Mouse (Mus musculus): ENCODE measurements around the gene Camk2g.
"Not testable (repeated sequence)": the region's sequence is repeated elsewhere in the genome, so short reads cannot be mapped to it uniquely, and the experiment has no call there.

Camk2g gene

DNA sequence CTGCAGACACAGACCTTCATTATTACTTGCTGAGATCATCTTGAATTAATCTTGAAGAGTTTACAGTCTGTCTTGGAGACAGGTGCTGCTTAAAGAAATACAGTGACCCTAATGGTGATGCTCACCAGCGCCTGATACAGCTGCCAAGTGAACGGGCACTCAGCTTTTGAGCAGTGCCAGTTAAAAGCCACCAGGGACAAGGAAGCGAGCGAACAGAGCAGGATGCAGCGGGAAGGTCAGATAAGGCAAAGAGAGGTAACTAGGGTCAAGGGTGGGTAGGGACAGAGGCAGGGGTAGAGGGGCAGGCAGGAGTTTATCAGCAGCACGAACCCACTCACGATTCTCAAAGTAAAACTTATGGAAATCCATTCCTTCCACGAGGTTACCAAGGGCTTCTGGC lies 55.4 kb downstream of the Camk2g start:
- DNase-seq (ENCODE audit: low read depth, low spot score) = no peak

DNA sequence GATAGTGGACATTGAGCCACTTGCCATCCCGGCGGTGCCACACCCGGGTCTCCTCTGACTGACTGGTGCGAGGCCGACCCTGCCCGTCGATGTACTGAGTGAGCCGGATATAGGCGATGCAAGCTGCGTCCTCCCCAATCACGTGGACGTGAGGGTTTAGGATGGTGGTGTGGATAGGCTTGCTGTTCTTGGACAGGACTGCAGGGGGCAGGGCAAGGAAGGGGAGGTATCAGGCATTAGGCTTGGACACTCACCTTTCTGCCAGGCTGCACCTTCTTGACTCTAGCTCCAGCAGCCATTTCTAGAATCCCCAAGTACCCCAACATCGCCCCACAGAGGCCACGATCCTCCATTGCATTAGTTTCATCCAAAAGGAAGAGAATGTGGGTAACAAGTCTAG lies 56.6 kb downstream of the Camk2g start:
- DNase-seq (ENCODE audit: low read depth, low spot score) = peak; percentile 54

DNA sequence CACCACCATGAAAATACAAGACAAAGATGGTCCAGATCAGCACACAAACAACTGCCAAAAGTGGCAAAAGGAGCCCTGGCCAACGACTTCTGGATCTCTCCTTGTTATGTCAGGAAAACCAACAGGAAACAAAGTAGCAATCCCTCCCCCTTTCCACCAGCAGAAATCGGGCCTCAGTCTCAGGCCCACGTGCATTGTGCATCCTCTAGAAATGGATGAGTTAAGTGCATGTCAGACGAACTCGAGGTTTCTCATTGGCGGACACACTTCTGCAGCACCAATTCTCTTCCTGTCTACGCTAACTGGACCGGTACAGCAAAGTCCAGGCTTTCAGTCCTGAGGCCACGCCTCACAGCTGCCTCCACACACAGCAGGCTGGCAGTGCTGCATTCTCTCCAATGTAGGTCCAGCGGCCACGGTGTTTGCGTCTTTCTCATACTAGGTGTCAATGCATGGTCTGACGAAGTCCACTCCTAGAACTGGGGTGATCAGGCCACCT lies 57.9 kb downstream of the Camk2g start:
- no peak for DNase-seq (ENCODE audit: low read depth, low spot score)

DNA sequence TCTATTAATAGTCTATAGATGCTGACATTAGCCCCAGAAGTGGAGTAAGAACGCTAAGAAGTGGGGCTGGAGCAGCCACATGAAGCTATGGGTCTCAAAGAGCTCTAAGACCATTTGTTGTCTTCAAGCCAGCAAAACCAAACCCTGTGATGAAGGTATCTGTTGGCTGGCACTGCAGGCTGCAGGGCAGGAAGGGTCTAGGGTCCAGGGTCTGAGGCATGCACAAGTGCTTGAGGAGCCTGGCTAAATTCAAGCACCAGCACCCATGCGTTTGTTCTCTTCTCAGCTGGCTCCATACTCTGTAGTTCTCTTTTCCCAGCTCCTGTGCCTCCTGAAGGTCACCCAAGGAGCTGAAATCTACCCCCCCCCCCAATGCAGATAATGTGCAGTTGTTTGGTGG lies 58.8 kb downstream of the Camk2g start:
- DNase-seq (ENCODE audit: low read depth, low spot score) = no peak

DNA sequence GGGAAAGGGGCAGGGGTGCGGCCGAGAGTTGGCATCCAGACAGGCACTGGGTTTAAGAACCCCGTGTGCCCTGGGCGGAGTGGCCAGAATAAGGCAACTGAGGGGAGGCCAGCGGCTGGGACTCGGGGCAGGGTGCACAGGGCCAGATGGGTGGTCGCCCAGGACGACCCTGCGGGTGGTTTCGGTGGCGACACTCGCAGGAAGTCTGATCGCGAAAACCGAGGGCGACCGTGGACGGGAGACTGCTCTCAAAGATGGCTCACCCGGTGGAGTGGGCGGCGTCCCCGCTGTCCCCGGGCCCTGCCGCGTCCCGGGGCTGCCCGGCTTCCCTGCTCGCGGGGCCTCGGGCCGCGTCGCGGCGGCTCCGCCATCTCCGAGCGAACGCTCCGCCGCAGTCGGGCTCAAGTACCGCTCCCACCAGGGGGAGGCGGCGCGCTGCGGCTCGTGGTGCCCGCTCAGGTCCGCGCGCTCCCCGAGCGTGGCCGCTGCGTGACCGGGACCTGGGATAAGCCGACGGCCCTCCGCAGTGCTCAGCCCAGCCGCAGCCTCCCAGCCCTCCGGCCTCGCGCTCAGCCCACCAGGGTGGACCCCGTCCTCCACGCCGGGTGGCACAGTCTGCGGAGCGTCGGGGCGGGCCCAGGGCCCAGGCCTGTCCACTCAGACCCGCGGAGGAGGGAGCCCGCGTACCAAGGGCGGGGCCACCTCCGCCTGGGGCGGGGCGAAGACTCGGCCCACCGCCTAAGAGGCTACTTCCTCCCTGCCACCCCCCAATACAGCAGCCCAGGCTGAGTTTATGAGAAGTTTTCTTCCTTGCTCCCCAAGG lies 59.7 kb downstream of the Camk2g start, which contains the start of gene Ndst2:
Ndst2 (minus strand) TSS at position 611 of the 823 bp plus-strand sequence.
- peak; percentile 73 for DNase-seq (ENCODE audit: low read depth, low spot score)

DNA sequence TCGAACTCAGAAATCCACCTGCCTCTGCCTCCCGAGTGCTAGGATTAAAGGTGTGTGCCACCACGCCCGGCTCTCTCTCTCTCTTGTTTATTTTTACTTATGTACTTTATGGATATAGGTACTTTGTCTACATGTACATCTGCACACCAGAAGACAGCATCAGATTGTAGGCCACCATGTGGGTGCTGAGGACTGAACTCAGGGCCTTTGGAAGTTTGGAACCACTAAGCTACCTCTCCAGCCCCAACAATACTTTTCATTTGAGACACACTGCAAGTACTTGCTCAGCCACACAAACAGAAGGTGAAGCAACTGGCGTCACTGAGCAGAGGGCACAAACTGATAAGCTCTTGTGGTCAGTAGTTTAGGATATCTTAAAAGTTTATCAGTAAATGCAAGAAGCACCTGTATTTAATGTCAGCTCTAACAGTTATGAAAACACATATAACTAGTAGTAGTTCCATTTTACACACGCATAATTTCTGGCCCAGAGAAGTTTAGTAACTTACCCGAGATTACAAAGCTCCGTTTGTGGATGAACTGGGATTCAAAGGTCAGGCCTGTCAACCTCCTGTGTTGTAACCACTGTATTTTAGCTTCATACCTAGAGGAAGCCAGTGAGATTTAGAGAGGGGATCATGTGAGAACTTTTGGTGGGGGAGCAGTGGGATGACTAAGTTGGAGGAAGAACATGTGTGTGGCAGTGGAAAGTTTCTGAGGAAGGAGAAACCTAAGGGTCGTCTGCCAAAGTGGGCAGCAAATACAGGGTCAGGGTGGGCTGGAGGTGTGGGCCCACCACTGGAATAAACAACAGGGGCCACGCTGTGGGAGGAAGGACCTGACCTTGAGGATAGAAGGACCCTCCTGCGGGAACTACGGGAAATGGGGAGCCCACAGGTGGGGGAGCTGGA lies 60.6 kb downstream of the Camk2g start:
- DNase-seq (ENCODE audit: low read depth, low spot score) = peak; percentile 42

GRCm38 (mm10) chr14:20730853-20731602 lies 62.9 kb downstream of the Camk2g start:
- DNase-seq (ENCODE audit: low read depth, low spot score) = no peak

GRCm38 (mm10) chr14:20729871-20730270 lies 64.0 kb downstream of the Camk2g start:
- no peak for DNase-seq (ENCODE audit: low read depth, low spot score)

GRCm38 (mm10) chr14:20725660-20726339 lies 68.1 kb downstream of the Camk2g start:
- DNase-seq (ENCODE audit: low read depth, low spot score) = no peak

GRCm38 (mm10) chr14:20724043-20724442 lies 69.8 kb downstream of the Camk2g start:
- DNase-seq (ENCODE audit: low read depth, low spot score) = peak; percentile 69

DNA sequence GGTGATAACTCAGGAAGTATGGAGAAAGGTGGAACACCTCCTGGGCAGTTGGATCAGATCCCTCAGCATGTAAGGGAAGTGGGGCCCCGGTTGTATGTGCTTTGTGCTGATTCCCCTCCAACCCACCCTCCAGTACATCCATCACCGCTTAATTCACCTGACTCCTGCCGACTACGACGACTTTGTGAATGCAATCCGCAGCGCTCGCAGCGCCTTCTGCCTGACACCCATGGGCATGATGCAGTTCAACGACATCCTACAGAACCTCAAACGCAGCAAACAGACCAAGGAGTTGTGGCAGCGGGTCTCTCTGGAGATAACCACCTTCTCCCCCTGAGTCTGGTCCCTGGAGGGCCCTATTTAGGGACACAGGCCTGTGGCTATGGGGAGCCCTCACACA lies 70.9 kb downstream of the Camk2g start:
- no peak for DNase-seq (ENCODE audit: low read depth, low spot score)

DNA sequence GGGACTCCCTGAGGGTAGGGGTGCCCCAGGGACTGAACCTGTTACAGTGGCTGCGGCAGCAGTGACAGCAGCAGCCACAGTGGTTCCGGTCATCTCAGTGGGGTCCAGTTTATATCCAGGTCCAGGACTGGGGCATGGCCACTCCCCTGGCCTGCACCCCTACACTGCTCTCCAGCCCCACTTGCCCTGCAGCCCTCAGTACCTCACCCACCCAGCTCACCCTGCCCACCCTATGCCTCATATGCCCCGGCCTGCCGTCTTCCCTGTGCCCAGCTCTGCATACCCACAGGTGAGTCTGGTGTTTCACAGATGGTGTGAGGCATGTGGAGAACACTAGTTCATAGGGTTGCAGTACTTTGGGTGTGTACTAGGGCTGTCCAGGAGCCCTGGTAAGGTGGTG lies 72.5 kb downstream of the Camk2g start:
- no peak for DNase-seq (ENCODE audit: low read depth, low spot score)

GRCm38 (mm10) chr14:20719767-20720166 lies 74.1 kb downstream of the Camk2g start:
- no peak for DNase-seq (ENCODE audit: low read depth, low spot score)

DNA sequence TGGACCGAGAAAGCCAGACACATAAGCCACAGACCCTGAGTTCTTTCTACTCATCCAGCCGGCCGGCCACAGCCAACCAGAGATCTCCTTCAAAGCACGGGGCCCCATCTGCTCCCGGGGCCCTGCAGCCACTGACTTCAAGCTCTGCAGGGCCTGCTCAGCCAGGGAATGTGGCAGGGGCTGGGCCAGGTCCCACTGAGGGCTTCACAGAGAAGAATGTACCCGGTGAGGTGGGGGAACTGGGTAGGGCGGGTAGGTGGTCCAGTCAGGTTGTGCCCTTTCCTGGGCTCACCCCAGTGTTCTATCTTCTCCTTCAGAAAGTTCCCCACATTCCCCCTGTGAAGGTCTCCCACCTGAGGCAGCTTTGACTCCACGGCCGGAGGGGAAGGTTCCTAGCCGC lies 75.4 kb downstream of the Camk2g start:
- no peak for DNase-seq (ENCODE audit: low read depth, low spot score)

DNA sequence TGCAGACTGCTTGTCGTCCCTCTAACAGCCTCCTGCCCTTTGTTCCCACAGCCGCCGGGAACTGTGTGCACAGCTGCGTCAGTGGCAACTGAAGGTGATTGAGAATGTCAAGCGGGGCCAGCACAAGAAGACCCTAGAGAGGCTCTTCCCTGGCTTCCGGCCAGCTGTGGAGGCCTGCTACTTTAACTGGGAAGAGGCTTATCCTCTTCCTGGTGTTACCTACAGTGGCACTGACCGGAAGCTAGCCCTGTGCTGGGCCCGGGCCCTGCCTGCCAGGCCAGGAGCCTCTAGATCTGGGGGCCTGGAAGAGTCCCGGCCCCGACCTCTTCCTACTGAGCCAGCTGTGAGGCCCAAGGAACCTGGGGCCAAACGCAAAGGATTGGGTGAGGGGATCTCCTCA lies 80.1 kb downstream of the Camk2g start:
- DNase-seq (ENCODE audit: low read depth, low spot score) = no peak

DNA sequence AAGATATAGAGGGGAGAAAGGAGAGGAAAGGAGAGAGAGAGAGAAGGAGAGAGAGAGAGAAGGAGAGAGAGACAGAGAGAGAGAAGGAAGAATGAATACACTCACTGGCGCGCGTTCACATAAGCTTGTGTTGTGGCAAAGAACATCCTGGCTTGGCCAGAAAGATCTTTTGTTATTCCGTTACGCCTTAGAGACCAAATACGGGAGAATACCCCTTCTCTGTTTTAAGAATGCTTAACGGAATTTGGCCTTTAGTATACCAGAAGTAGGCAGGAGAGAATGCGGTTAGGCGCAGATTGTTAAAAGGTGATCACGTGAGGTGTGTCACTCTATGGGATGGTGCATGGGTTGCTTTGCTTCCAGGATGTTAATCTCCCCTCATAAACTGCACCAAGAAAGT lies 85.6 kb downstream of the Camk2g start:
- no peak for DNase-seq (ENCODE audit: low read depth, low spot score)

- DNase-seq (ENCODE audit: low read depth, low spot score) = peak; percentile 85
Observed at GRCm38 (mm10) chr14:20707201-20708190, 86.4 kb downstream of the Camk2g start, which contains the start of gene Zswim8. TSS of gene Zswim8 (plus strand) at chr14:20707552.

- DNase-seq (ENCODE audit: low read depth, low spot score) = not testable (repeated sequence)
Observed at GRCm38 (mm10) chr14:20703461-20703860, 90.4 kb downstream of the Camk2g start.

- peak; percentile 75 for DNase-seq (ENCODE audit: low read depth, low spot score)
Observed at GRCm38 (mm10) chr14:20702741-20703381, 91.0 kb downstream of the Camk2g start, which contains the start of gene Chchd1. TSS of gene Chchd1 (plus strand) at chr14:20703006.
